Mouse (Mus musculus): ENCODE measurements around the gene Arpp21. TPM values are rescaled to one million over a fixed set of nuclear protein-coding genes. Genes with fewer than 3 reads are reported as not detected.

The Arpp21 gene
- polyA plus RNA-seq, 1 experiment from 2014 or later, result 0.82 TPM

DNA sequence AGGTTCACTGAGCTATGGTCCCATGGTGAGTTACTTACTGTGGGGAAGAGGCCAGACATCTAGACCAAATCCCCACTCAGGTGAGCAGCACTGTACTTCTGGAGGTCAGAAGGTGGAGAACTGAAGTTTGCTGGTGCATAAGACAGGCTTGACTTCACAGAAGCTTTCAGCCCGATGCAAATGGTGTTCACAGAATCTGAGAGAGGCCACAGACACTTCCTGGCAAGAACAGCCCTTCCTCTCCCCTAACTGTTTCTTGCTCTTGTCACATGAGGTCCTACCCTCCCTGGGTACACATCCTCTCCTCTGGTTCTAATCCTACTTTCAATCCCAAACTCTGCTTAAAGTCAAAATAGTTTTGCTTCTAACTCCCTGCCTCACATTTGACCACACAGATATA is 9.2 kb downstream of the Arpp21 start:
- WGBS, result 40% methylated on average over 1 of the region's 1 CpGs
- no peak overlapping the region for H3K9ac ChIP-seq (ENCODE audit: low read depth, low read length)
- H3K4me3 ChIP-seq (ENCODE audit: low read depth, low read length), result no peak overlapping the region
- H3K36me3 ChIP-seq (ENCODE audit: control insufficient read depth, insufficient read depth), result no peaks in the 10 kb centered on the region
- no peak overlapping the region for H3K4me2 ChIP-seq (replicated peaks; ENCODE audit: low read depth)
- 0 out of 2 replicates have a peak, but pooled peaks cover 2% of the 10 kb centered on the region for H3K27me3 ChIP-seq (replicated peaks; ENCODE audit: control insufficient read depth, insufficient read depth, low read length)
- H3K9me3 ChIP-seq (ENCODE audit: control insufficient read depth), result no peaks in the 10 kb centered on the region
- no peak for ATAC-seq
- no peak overlapping the region for H3K27ac ChIP-seq (ENCODE audit: low read depth, low read length)
- no peak for TF ChIP-seq CTCF (IDR thresholded peaks at IDR 0.05; ENCODE audit: low read depth)
- H3K4me1 ChIP-seq (replicated peaks; ENCODE audit: control insufficient read depth, insufficient read depth, low read length), result no peaks in the 10 kb centered on the region

DNA sequence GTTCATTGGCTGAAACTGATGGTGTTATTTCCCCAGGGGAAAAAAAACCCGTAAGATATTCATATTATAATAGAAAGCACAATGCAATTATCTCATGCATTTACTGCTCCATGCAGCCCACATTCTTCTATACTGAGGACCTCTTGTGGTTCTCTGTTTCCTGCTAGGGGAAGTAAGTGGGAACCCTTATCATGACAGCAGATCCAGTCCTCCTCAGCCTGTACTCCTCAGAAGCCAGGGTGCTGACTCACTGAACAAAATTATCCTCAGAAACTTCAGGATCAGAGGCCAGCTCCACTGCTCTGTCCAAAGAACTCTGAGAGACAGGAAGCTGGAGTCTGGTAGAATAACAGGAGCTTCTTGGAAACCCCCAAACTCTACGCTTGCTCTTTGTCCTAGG is 10.7 kb downstream of the Arpp21 start:
- H3K4me3 ChIP-seq (ENCODE audit: low read depth, low read length), result no peak overlapping the region
- H3K36me3 ChIP-seq (ENCODE audit: control insufficient read depth, insufficient read depth), result no peaks in the 10 kb centered on the region
- no peak overlapping the region for H3K4me2 ChIP-seq (replicated peaks; ENCODE audit: low read depth)
- no peaks in the 10 kb centered on the region for H3K27me3 ChIP-seq (replicated peaks; ENCODE audit: control insufficient read depth, insufficient read depth, low read length)
- no peak for ATAC-seq
- WGBS, result 76% methylated on average over 2 of the region's 2 CpGs
- no peaks in the 10 kb centered on the region for H3K4me1 ChIP-seq (replicated peaks; ENCODE audit: control insufficient read depth, insufficient read depth, low read length)
- TF ChIP-seq CTCF (IDR thresholded peaks at IDR 0.05; ENCODE audit: low read depth), result no peak
- H3K9ac ChIP-seq (ENCODE audit: low read depth, low read length), result no peak overlapping the region
- no peak overlapping the region for H3K27ac ChIP-seq (ENCODE audit: low read depth, low read length)
- H3K9me3 ChIP-seq (ENCODE audit: control insufficient read depth), result no peaks in the 10 kb centered on the region

DNA sequence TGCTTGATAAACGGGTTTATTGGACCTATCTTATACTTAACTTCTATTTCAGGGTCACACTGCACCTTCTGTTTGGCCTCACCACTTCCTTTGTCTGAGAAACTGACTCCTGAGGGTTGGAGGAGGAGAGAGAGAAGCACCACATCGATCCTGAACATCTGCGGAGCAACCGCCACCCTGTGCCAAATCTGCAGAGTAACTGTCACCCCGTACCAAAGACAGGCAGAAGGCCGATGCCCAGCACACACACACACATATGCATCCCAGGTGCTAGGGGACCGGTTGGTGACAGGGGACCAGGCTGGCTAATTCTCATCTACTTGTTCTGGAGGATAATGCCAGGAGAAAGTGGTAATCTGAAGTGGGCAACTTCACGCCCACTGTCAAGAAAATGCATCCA is 16.4 kb downstream of the Arpp21 start:
- Histone ChIP-seq H3K9me3 (ENCODE audit: control insufficient read depth) (no peaks in the 10 kb centered on the region), H3K4me3 (ENCODE audit: low read depth, low read length) (no peak overlapping the region), H3K4me2 (replicated peaks; ENCODE audit: low read depth) (no peak overlapping the region), H3K36me3 (ENCODE audit: control insufficient read depth, insufficient read depth) (no peaks in the 10 kb centered on the region), H3K9ac (ENCODE audit: low read depth, low read length) (no peak overlapping the region), H3K27ac (ENCODE audit: low read depth, low read length) (no peak overlapping the region), H3K4me1 (replicated peaks; ENCODE audit: control insufficient read depth, insufficient read depth, low read length) (no peaks in the 10 kb centered on the region), H3K27me3 (replicated peaks; ENCODE audit: control insufficient read depth, insufficient read depth, low read length) (no peaks in the 10 kb centered on the region)
- no peak for TF ChIP-seq CTCF (IDR thresholded peaks at IDR 0.05; ENCODE audit: low read depth)
- ATAC-seq, result no peak
- WGBS, result 85% methylated on average over 8 of the region's 8 CpGs

DNA sequence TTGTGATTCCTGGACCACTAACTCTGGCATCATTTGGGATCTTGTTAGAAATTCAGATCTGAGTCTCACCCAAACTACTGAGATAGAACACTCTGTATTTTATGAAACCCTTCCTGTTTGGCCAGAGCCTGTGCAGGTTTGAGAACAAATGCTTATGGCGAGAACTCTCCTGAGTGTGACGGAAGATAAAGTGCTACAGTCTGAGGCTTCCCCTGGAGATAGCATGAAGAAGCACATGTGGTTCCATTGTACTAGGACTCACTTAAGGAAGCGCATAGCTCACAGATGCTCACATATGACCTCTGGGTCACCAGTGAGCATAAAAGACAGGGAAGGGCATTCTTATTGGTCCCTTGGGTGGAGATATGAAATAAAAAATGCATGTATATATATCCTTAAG is 17.5 kb downstream of the Arpp21 start:
- no peak for TF ChIP-seq CTCF (IDR thresholded peaks at IDR 0.05; ENCODE audit: low read depth)
- no peak overlapping the region for H3K9ac ChIP-seq (ENCODE audit: low read depth, low read length)
- ATAC-seq, result no peak
- 81% methylated on average over 3 of the region's 3 CpGs for WGBS
- H3K9me3 ChIP-seq (ENCODE audit: control insufficient read depth), result no peaks in the 10 kb centered on the region
- no peak overlapping the region for H3K27ac ChIP-seq (ENCODE audit: low read depth, low read length)
- no peaks in the 10 kb centered on the region for H3K36me3 ChIP-seq (ENCODE audit: control insufficient read depth, insufficient read depth)
- no peaks in the 10 kb centered on the region for H3K4me1 ChIP-seq (replicated peaks; ENCODE audit: control insufficient read depth, insufficient read depth, low read length)
- no peak overlapping the region for H3K4me2 ChIP-seq (replicated peaks; ENCODE audit: low read depth)
- no peaks in the 10 kb centered on the region for H3K27me3 ChIP-seq (replicated peaks; ENCODE audit: control insufficient read depth, insufficient read depth, low read length)
- no peak overlapping the region for H3K4me3 ChIP-seq (ENCODE audit: low read depth, low read length)

DNA sequence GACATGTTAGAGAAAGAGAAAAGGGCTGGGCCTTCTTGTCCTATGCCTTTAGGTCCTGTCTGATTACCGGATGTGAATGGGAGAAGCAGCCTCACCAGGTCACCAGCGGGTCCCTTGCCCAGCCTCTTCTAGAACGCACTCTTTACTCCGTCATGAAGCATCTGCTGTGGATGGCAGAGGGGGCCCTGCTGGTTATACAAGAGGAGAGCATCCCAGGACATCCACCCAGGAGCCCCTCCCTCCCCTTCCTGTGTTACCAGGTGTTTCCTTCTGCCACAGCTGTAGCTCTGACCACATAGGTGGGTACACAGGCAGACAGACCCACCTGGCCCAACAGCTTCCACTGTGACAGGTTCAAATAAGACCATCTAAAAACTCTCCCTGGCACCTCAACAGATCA is 18.6 kb downstream of the Arpp21 start:
- TF ChIP-seq CTCF (IDR thresholded peaks at IDR 0.05; ENCODE audit: low read depth), result no peak
- H3K27ac ChIP-seq (ENCODE audit: low read depth, low read length), result no peak overlapping the region
- H3K4me3 ChIP-seq (ENCODE audit: low read depth, low read length), result no peak overlapping the region
- no peaks in the 10 kb centered on the region for H3K4me1 ChIP-seq (replicated peaks; ENCODE audit: control insufficient read depth, insufficient read depth, low read length)
- H3K36me3 ChIP-seq (ENCODE audit: control insufficient read depth, insufficient read depth), result no peaks in the 10 kb centered on the region
- no peak for ATAC-seq
- no peaks in the 10 kb centered on the region for H3K27me3 ChIP-seq (replicated peaks; ENCODE audit: control insufficient read depth, insufficient read depth, low read length)
- H3K4me2 ChIP-seq (replicated peaks; ENCODE audit: low read depth), result no peak overlapping the region
- H3K9ac ChIP-seq (ENCODE audit: low read depth, low read length), result no peak overlapping the region
- H3K9me3 ChIP-seq (ENCODE audit: control insufficient read depth), result no peaks in the 10 kb centered on the region
- WGBS, result 73% methylated on average over 4 of the region's 4 CpGs

DNA sequence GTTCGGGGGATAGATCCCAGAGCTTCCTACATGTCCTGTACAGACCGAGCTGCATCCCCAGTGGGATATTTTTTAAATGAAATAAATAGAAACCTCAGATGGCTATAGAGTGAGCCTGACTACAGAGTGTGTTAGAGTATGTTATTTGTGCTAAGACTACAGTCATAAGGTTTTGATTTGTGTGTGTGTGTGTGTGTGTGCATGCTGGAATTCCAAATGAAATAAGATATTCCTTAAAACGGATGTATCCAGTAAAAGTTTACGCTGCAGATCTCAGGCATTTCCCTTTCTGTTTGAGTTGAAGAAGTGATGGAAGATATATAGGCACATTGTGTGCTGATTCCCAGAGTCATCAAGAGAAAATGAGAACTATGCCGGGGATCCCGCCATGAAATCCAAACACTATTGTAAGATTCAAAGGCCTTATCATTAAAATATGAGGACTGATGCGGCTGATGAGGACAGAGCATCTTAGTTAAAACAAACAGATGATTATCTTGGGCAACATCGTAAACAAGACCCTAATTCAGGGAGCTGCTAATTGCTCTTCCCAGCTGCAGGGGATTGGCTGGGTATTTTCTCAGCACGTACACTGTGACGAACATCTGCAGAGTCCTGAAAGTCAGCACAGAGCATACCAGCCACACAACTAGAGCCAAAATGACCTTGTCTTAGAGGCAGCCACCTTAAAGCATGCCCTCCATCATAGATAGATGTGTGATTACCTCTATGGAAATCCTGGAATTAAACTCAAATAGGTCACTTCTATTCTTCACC is 20.5 kb downstream of the Arpp21 start:
- Histone ChIP-seq H3K9me3 (ENCODE audit: control insufficient read depth) (no peaks in the 10 kb centered on the region), H3K4me2 (replicated peaks; ENCODE audit: low read depth) (no peak overlapping the region), H3K27me3 (replicated peaks; ENCODE audit: control insufficient read depth, insufficient read depth, low read length) (no peaks in the 10 kb centered on the region), H3K27ac (ENCODE audit: low read depth, low read length) (no peak overlapping the region), H3K9ac (ENCODE audit: low read depth, low read length) (no peak overlapping the region), H3K4me1 (replicated peaks; ENCODE audit: control insufficient read depth, insufficient read depth, low read length) (no peaks in the 10 kb centered on the region), H3K4me3 (ENCODE audit: low read depth, low read length) (no peak overlapping the region), H3K36me3 (ENCODE audit: control insufficient read depth, insufficient read depth) (no peaks in the 10 kb centered on the region)
- no peak for TF ChIP-seq CTCF (IDR thresholded peaks at IDR 0.05; ENCODE audit: low read depth)
- WGBS, result 48% methylated on average over 10 of the region's 10 CpGs
- no peak for ATAC-seq

All from intestine, postnatal 0 days (tissue).